Mouse (Mus musculus): ENCODE data around the gene Foxn2.

GRCm38 (mm10) chr17:88494121-88494771 is 53.7 kb downstream of the Foxn2 start:
- TF ChIP-seq POLR2A (IDR thresholded peaks at IDR 0.05; ENCODE audit: insufficient read length, low read depth) = no peak
- no peak for TF ChIP-seq MAX (IDR thresholded peaks at IDR 0.05; ENCODE audit: low read depth)
- no peak for TF ChIP-seq USF1 (IDR thresholded peaks at IDR 0.05; ENCODE audit: low read depth)
- TF ChIP-seq TCF12 (IDR thresholded peaks at IDR 0.05; ENCODE audit: insufficient read depth, poor library complexity, severe bottlenecking) = no peak
- TF ChIP-seq MYOD1 (IDR thresholded peaks at IDR 0.05; ENCODE audit: control insufficient read depth in 1 of 3, insufficient read length in 2 of 3, low read depth in 2 of 3) = no peak
- no peak for TF ChIP-seq POLR2AphosphoS2 (IDR thresholded peaks at IDR 0.05; ENCODE audit: insufficient read length, low read depth)
- TF ChIP-seq TCF3 (IDR thresholded peaks at IDR 0.05; ENCODE audit: insufficient read length, low read depth) = no peak
- TF ChIP-seq CEBPB (IDR thresholded peaks at IDR 0.05; ENCODE audit: insufficient read depth, poor library complexity, severe bottlenecking) = no peak
- no peak for TF ChIP-seq MYOG (IDR thresholded peaks at IDR 0.05; ENCODE audit: control insufficient read depth in 1 of 3, insufficient read depth in 1 of 3, insufficient read length in 2 of 3, low read depth in 2 of 3)
- TF ChIP-seq E2F4 (IDR thresholded peaks at IDR 0.05; ENCODE audit: insufficient read depth) = no peak
- TF ChIP-seq REST (IDR thresholded peaks at IDR 0.05; ENCODE audit: insufficient read depth, insufficient read length) = no peak
- no peak for TF ChIP-seq SRF (IDR thresholded peaks at IDR 0.05; ENCODE audit: control insufficient read depth, insufficient read length, low read depth)
